ENCODE assay signal across 8 mouse cellular contexts in genomic region chr11:77762783-77763672, GRCm38 (mm10). TPM values are rescaled to one million over a fixed set of nuclear protein-coding genes. Genes with fewer than 3 reads are reported as not detected.
DNase-seq lines count a peak whose midpoint lies in the region; ATAC-seq and TF ChIP-seq lines count a peak whose summit lies in the region.

Gene Myo18a (plus strand): TSS chr11:77763246.

- TF ChIP-seq CTCF in ES-Bruce4 (IDR thresholded peaks at IDR 0.05; ENCODE audit: low read depth, low read length): peak; percentile 68
- TF ChIP-seq CTCF in cerebellum, adult 2 months (IDR thresholded peaks at IDR 0.05; ENCODE audit: borderline replicate concordance, insufficient read depth, low read depth, low read length): peak; percentile 59
- TF ChIP-seq CTCF in forebrain, postnatal 0 days (IDR thresholded peaks at IDR 0.05; ENCODE audit: low read depth): peak; percentile 81
- no peak for TF ChIP-seq CTCF in lung, adult 2 months (IDR thresholded peaks at IDR 0.05; ENCODE audit: insufficient read depth, low read length)
- TF ChIP-seq CTCF in testis, adult 2 months (IDR thresholded peaks at IDR 0.05; ENCODE audit: control insufficient read depth, insufficient read depth, insufficient replicate concordance, low read depth, low read length): peak; percentile 81

- TF ChIP-seq EP300 in ES-Bruce4 (IDR thresholded peaks at IDR 0.05; ENCODE audit: insufficient read depth, low read depth, low read length): no peak

- no peaks in the 10 kb centered on the region for H3K9me3 ChIP-seq in ES-Bruce4 (replicated peaks; ENCODE audit: control insufficient read depth, insufficient read depth, low read length, poor library complexity, severe bottlenecking)
- H3K9me3 ChIP-seq in forebrain, postnatal 0 days (ENCODE audit: low read length): no peaks in the 10 kb centered on the region
- no peaks in the 10 kb centered on the region for H3K9me3 ChIP-seq in neural tube, embryonic 14.5 days (ENCODE audit: control insufficient read depth, low read length)

- intact Hi-C loops in heart, postnatal 25 days (cut with DNase I): loop anchor here (2.0 kb wide), 1 partner anchor 30 kb away; no protein-coding TSS in a partner anchor

- no peaks in the 10 kb centered on the region for H3K36me3 ChIP-seq in ES-Bruce4 (ENCODE audit: control insufficient read depth, insufficient read depth, low read length, poor library complexity, severe bottlenecking)
- no peaks in the 10 kb centered on the region for H3K36me3 ChIP-seq in forebrain, postnatal 0 days (ENCODE audit: insufficient read depth)
- no peaks in the 10 kb centered on the region for H3K36me3 ChIP-seq in neural tube, embryonic 14.5 days (ENCODE audit: control insufficient read depth, insufficient read depth, low read length)
- no peaks in the 10 kb centered on the region for H3K36me3 ChIP-seq in testis, adult 2 months (ENCODE audit: control insufficient read depth, insufficient read depth, low read length)

- no peak within 1 kb of the TSS for H3K27ac ChIP-seq in ES-Bruce4 (ENCODE audit: insufficient read depth, low read length)
- H3K27ac ChIP-seq in cerebellum, adult 2 months (ENCODE audit: insufficient read depth, low read length): peak within 1 kb of the TSS; percentile 87
- H3K27ac ChIP-seq in forebrain, postnatal 0 days (ENCODE audit: low read depth, low read length): peak within 1 kb of the TSS; percentile 84
- H3K27ac ChIP-seq in neural tube, embryonic 14.5 days (ENCODE audit: low read depth, low read length): peak within 1 kb of the TSS; percentile 93
- H3K27ac ChIP-seq in testis, adult 2 months (ENCODE audit: control insufficient read depth, insufficient read depth, low read depth, low read length): no peak within 1 kb of the TSS

- ATAC-seq in forebrain, postnatal 0 days: peak; percentile 91
- ATAC-seq in neural tube, embryonic 14.5 days (ENCODE audit: low read depth): peak; percentile 87

- H3K4me3 ChIP-seq in ES-Bruce4 (ENCODE audit: low read depth, low read length): peak within 1 kb of the TSS; percentile 76
- H3K4me3 ChIP-seq in cerebellum, adult 2 months (replicated peaks; ENCODE audit: insufficient read depth, low read depth, low read length): peak within 1 kb of the TSS; percentile 91
- H3K4me3 ChIP-seq in forebrain, postnatal 0 days (ENCODE audit: low read depth, low read length): peak within 1 kb of the TSS; percentile 96
- peak within 1 kb of the TSS; percentile 76 for H3K4me3 ChIP-seq in lung, adult 2 months (replicated peaks; ENCODE audit: extremely low read depth, low read depth, low read length)
- H3K4me3 ChIP-seq in neural tube, embryonic 14.5 days (ENCODE audit: low read depth, low read length): peak within 1 kb of the TSS; percentile 98
- peak within 1 kb of the TSS; percentile 94 for H3K4me3 ChIP-seq in testis, adult 2 months (ENCODE audit: control insufficient read depth, low read depth, low read length)

- no peaks in the 10 kb centered on the region for H3K27me3 ChIP-seq in ES-Bruce4 (ENCODE audit: control insufficient read depth, insufficient read depth, low read length, poor library complexity, severe bottlenecking)
- H3K27me3 ChIP-seq in cerebellum, adult 2 months (ENCODE audit: control insufficient read depth, insufficient read depth, low read length): no peaks in the 10 kb centered on the region
- H3K27me3 ChIP-seq in forebrain, postnatal 0 days (ENCODE audit: insufficient read depth, low read length): peaks cover 3% of the 10 kb centered on the region; the same call in 1 of the 2 replicates
- no peaks in the 10 kb centered on the region for H3K27me3 ChIP-seq in neural tube, embryonic 14.5 days (ENCODE audit: control insufficient read depth, insufficient read depth, low read length)
- H3K27me3 ChIP-seq in testis, adult 2 months (ENCODE audit: control insufficient read depth, insufficient read depth, low read length): no peaks in the 10 kb centered on the region

- H3K4me2 ChIP-seq in forebrain, postnatal 0 days (ENCODE audit: low read depth): peak within 1 kb of the TSS; percentile 79
- H3K4me2 ChIP-seq in neural tube, embryonic 14.5 days (ENCODE audit: low read depth, low read length): peak within 1 kb of the TSS; percentile 92

- no peak for TF ChIP-seq POLR2A in ES-Bruce4 (IDR thresholded peaks at IDR 0.05; ENCODE audit: insufficient read depth, low read length)
- 0 out of 2 replicates have a peak, but pooled peaks have one; percentile 31 for TF ChIP-seq POLR2A in cerebellum, adult 2 months (IDR thresholded peaks at IDR 0.05; ENCODE audit: borderline replicate concordance, insufficient read depth, low read length)
- TF ChIP-seq POLR2A in lung, adult 2 months (IDR thresholded peaks at IDR 0.05; ENCODE audit: borderline replicate concordance, extremely low read depth, low read depth, low read length): no peak
- TF ChIP-seq POLR2A in testis, adult 2 months (IDR thresholded peaks at IDR 0.05; ENCODE audit: control insufficient read depth, low read depth, low read length): peak; percentile 34; the same call in 1 of the 2 replicates

- H3K9ac ChIP-seq in ES-Bruce4 (ENCODE audit: low read depth, poor library complexity, severe bottlenecking): peak within 1 kb of the TSS; percentile 93
- H3K9ac ChIP-seq in forebrain, postnatal 0 days: peak within 1 kb of the TSS; percentile 97
- peak within 1 kb of the TSS; percentile 98 for H3K9ac ChIP-seq in neural tube, embryonic 14.5 days (replicated peaks; ENCODE audit: low read depth, low read length)

- peak; percentile 85 to 91 for DNase-seq in cerebellum, adult 2 months
- peak; percentile 91 for DNase-seq in forebrain, postnatal 0 days
- peak; percentile 66 for DNase-seq in heart, postnatal 25 days (ENCODE audit: low spot score)
- peak; percentile 55 to 89 for DNase-seq in layer of hippocampus, adult 18-20 months (ENCODE audit: low spot score in 2 of 2)
- DNase-seq in lung, adult 2 months: peak; percentile 88

- peaks cover 3% of the 10 kb centered on the region for H3K4me1 ChIP-seq in ES-Bruce4 (ENCODE audit: control insufficient read depth, insufficient read depth, low read length)
- peaks cover 17% of the 10 kb centered on the region for H3K4me1 ChIP-seq in cerebellum, adult 2 months (ENCODE audit: control insufficient read depth, insufficient read depth, low read length)
- H3K4me1 ChIP-seq in forebrain, postnatal 0 days (ENCODE audit: insufficient read depth): peaks cover 23% of the 10 kb centered on the region
- H3K4me1 ChIP-seq in lung, adult 2 months (ENCODE audit: control insufficient read depth, insufficient read depth, low read length): peaks cover 23% of the 10 kb centered on the region
- peaks cover 35% of the 10 kb centered on the region for H3K4me1 ChIP-seq in neural tube, embryonic 14.5 days (ENCODE audit: control insufficient read depth, insufficient read depth, low read length)
- peaks cover 30% of the 10 kb centered on the region for H3K4me1 ChIP-seq in testis, adult 2 months (ENCODE audit: control insufficient read depth, insufficient read depth, low read length)

- 1% methylated on average over 72 of the region's 79 CpGs for WGBS in cerebellum, adult 2 months
- WGBS in forebrain, postnatal 0 days: 2% methylated on average over 52 of the region's 79 CpGs
- WGBS in lung, adult 2 months: 2% methylated on average over 79 of the region's 79 CpGs
- WGBS in neural tube, embryonic 14.5 days: 2% methylated on average over 75 of the region's 79 CpGs

RNA-seq across cellular contexts. Expression of gene Myo18a, which starts in this region (rescaled TPM):
- polyA plus RNA-seq in ES-Bruce4 (2011; ENCODE audit: insufficient read depth, insufficient read length, low read depth, missing spikeins): 59.6 and 62.7 TPM in 2 replicates
- polyA plus RNA-seq in cerebellum, adult 2 months (2012; rRNA removed): 56.5 and 62.1 TPM in 2 replicates
- total RNA-seq in forebrain, postnatal 0 days (2014; rRNA removed): 67.5 and 85.2 TPM in 2 replicates
- polyA plus RNA-seq in forebrain, postnatal 0 days (2015; fragmentation: Nextera tagmentation; extraction: Ambion mirVana): 23.9 and 33.8 TPM in 2 replicates
- 100 to 1,000 TPM; 273 to 280 TPM for total RNA-seq in heart, postnatal 25 days (2021)
- 100 to 1,000 TPM; 130 to 137 TPM for total RNA-seq in layer of hippocampus, adult 18-20 months (2021)
- polyA plus RNA-seq in lung, adult 2 months (2012; rRNA removed): 63.7 and 92.1 TPM in 2 replicates
- polyA plus RNA-seq in neural tube, embryonic 14.5 days (2014; fragmentation: Nextera tagmentation; extraction: Ambion mirVana): 35.7 and 42.6 TPM in 2 replicates
- 13.4 and 13.6 TPM in 2 replicates for polyA plus RNA-seq in testis, adult 2 months (2012; rRNA removed)

Comparison
In these comparisons a context has a peak if more than half of its experiments do, and no peak if none do; other contexts are left out.
1. H3K27ac ChIP-seq: peak in cerebellum, adult 2 months (single experiment), forebrain, postnatal 0 days (single experiment) and neural tube, embryonic 14.5 days (single experiment); none in ES-Bruce4 (single experiment) and testis, adult 2 months (single experiment).
2. POLR2A ChIP-seq: peak in cerebellum, adult 2 months (single experiment) and testis, adult 2 months (single experiment); none in ES-Bruce4 (single experiment) and lung, adult 2 months (single experiment).
3. Peak in every context shown above with its lines, with median percentiles within 50 percentile points of each other: H3K4me3 ChIP-seq, H3K9ac ChIP-seq and DNase-seq.